Mouse (Mus musculus): ENCODE data around the gene Zfp800. TPM values are rescaled to one million over a fixed set of nuclear protein-coding genes. Genes with fewer than 3 reads are reported as not detected.

The Zfp800 gene
- total RNA-seq, 2 experiments from 2014 or later: 25.5 to 27.5 TPM

GRCm38 (mm10) chr6:28203454-28203853, 194.4 kb downstream of the Zfp800 start:
- no peak for DNase-seq

GRCm38 (mm10) chr6:28202833-28203232, 195.0 kb downstream of the Zfp800 start:
- DNase-seq: no peak

- DNase-seq: no peak
Observed at GRCm38 (mm10) chr6:28193901-28194300, 203.9 kb downstream of the Zfp800 start.

- no peak for DNase-seq
Observed at GRCm38 (mm10) chr6:28191935-28192334, 205.9 kb downstream of the Zfp800 start.

Other genes starting within 250 kb of the Zfp800 start
- gene Arf5, start 25.6 kb upstream of the Zfp800 start, total RNA-seq (2021): 100 to 1,000 TPM; 149 to 171 TPM
- gene Fscn3, start 29.8 kb upstream of the Zfp800 start, total RNA-seq (2021): under 1 TPM in 1 of 2 experiments, not detected in 1; 0.17 TPM
- gene Gcc1, start 30.4 kb upstream of the Zfp800 start, total RNA-seq (2021): 10 to 100 TPM; 16.9 to 18.2 TPM
- gene Pax4, start 51.3 kb upstream of the Zfp800 start, total RNA-seq (2021): not detected
- gene Snd1, start 77.1 kb upstream of the Zfp800 start, total RNA-seq (2021): 100 to 1,000 TPM; 136 to 148 TPM